Mouse (Mus musculus) spleen, adult 12 weeks (tissue): ENCODE data around the gene Rabgap1l.
A peak's percentile ranks its signal among the peaks of the same experiment; 100 is the strongest.

Source experiments
- DNase-seq: peaks from one replicate; pipeline ENCODE4 v3.0.0; 2022; ENCODE audit warnings: low spot score

Gene Rabgap1l

GRCm38 (mm10) chr1:160245954-160246353, 547.1 kb downstream of the Rabgap1l start:
- DNase-seq: no peak

GRCm38 (mm10) chr1:160244689-160245088, 548.3 kb downstream of the Rabgap1l start:
- DNase-seq: no peak

GRCm38 (mm10) chr1:160240091-160240490, 552.9 kb downstream of the Rabgap1l start:
- no peak for DNase-seq

- DNase-seq: no peak
These were observed 554.1 kb downstream of the Rabgap1l start for GRCm38 (mm10) chr1:160238852-160239443.

- no peak for DNase-seq
These were observed 555.0 kb downstream of the Rabgap1l start for GRCm38 (mm10) chr1:160237981-160238380.

GRCm38 (mm10) chr1:160233921-160234320, 559.1 kb downstream of the Rabgap1l start:
- peak; percentile 35 for DNase-seq

- DNase-seq: no peak
These were observed 560.9 kb downstream of the Rabgap1l start for GRCm38 (mm10) chr1:160232113-160232512.

GRCm38 (mm10) chr1:160231013-160231412, 562.0 kb downstream of the Rabgap1l start:
- no peak for DNase-seq

GRCm38 (mm10) chr1:160227850-160228249, 565.2 kb downstream of the Rabgap1l start:
- no peak for DNase-seq

GRCm38 (mm10) chr1:160227196-160227595, 565.8 kb downstream of the Rabgap1l start:
- DNase-seq: no peak

- no peak for DNase-seq
These were observed 568.9 kb downstream of the Rabgap1l start for GRCm38 (mm10) chr1:160224093-160224492.

- no peak for DNase-seq
These were observed 575.1 kb downstream of the Rabgap1l start for GRCm38 (mm10) chr1:160217898-160218297.

GRCm38 (mm10) chr1:160214171-160214570, 578.8 kb downstream of the Rabgap1l start:
- DNase-seq: no peak

- peak; percentile 100 for DNase-seq
These were observed 580.0 kb downstream of the Rabgap1l start, which contains the start of gene Cacybp for GRCm38 (mm10) chr1:160212703-160213669. Gene Cacybp, minus strand, starts transcription at chr1:160212875.

GRCm38 (mm10) chr1:160212123-160212691, 580.8 kb downstream of the Rabgap1l start:
- DNase-seq: peak; percentile 58

- no peak for DNase-seq
These were observed 581.4 kb downstream of the Rabgap1l start for GRCm38 (mm10) chr1:160211597-160212122.

GRCm38 (mm10) chr1:160210566-160210965, 582.4 kb downstream of the Rabgap1l start:
- no peak for DNase-seq

- DNase-seq: no peak
These were observed 583.2 kb downstream of the Rabgap1l start for GRCm38 (mm10) chr1:160209844-160210243.

- no peak for DNase-seq
These were observed 587.5 kb downstream of the Rabgap1l start for GRCm38 (mm10) chr1:160205486-160205885.

GRCm38 (mm10) chr1:160195337-160195663, 597.7 kb downstream of the Rabgap1l start:
- DNase-seq: no peak

- DNase-seq: peak; percentile 98
These were observed 598.3 kb downstream of the Rabgap1l start, which contains the start of gene Mrps14 for GRCm38 (mm10) chr1:160194529-160195336. Gene Mrps14, plus strand, starts transcription at chr1:160195215.

- DNase-seq: no peak
These were observed 608.5 kb downstream of the Rabgap1l start for GRCm38 (mm10) chr1:160184506-160184905.
